Mouse (Mus musculus) heart, postnatal 0 days (tissue): Measurements from ENCODE around the gene Sardh.

ENCODE experiments used
- CTCF ChIP-seq: IDR thresholded peaks from 2 replicates; pipeline ENCODE4 v1.5.1; 2016; ENCODE audit warnings: antibody characterized with exemption, control low read depth, low read depth
- EP300 ChIP-seq: IDR thresholded peaks from 2 replicates; pipeline ENCODE4 v1.6.1; 2016; ENCODE audit warnings: antibody characterized with exemption, low read depth

GRCm38 (mm10) chr2:27235729-27236128 lies 12.4 kb downstream of the Sardh start:
- TF ChIP-seq EP300 (no peak), CTCF (peak; percentile 81)
